Mouse (Mus musculus): ENCODE data around the gene Kcna7. TPM values are rescaled to one million over a fixed set of nuclear protein-coding genes. Genes with fewer than 3 reads are reported as not detected.
"Not testable (repeated sequence)": the region's sequence is repeated elsewhere in the genome, so short reads cannot be mapped to it uniquely, and the experiment has no call there.

Gene Kcna7
- polyA plus RNA-seq, 1 experiment from 2014 or later: 0.08 TPM

DNA sequence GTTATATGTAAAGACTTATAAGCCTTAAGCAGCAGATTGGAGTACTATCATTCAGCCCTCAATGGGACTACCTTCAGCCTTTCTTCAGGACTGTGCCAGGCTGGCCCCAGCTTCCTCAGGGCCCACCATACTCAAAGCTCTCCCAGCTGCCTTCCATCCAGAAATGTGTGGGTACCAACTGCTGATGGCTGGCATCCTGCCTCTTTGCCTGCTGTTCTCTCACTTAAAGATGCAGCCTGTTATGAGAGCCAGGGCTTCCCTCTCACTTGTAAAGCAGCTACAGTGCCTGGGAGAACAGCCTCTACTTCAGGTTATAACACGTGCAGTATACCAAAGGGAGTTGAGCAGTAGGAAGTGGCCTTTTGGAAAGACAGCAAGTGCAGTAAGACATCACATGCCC, 29.4 kb upstream of the Kcna7 start:
- ATAC-seq: no peak
- peaks cover 63% of the 10 kb centered on the region for H3K36me3 ChIP-seq (ENCODE audit: control insufficient read depth, insufficient read depth)
- H3K9ac ChIP-seq (ENCODE audit: low read depth, low read length): no peak overlapping the region
- H3K4me1 ChIP-seq (replicated peaks; ENCODE audit: control insufficient read depth, insufficient read depth, low read length): no peaks in the 10 kb centered on the region
- no peaks in the 10 kb centered on the region for H3K27me3 ChIP-seq (replicated peaks; ENCODE audit: control insufficient read depth, insufficient read depth, low read length)
- H3K27ac ChIP-seq (ENCODE audit: low read depth, low read length): no peak overlapping the region
- H3K4me2 ChIP-seq (replicated peaks; ENCODE audit: low read depth): no peak overlapping the region
- H3K9me3 ChIP-seq (ENCODE audit: control insufficient read depth): no peaks in the 10 kb centered on the region
- H3K4me3 ChIP-seq (ENCODE audit: low read depth, low read length): no peak overlapping the region
- WGBS: 69% methylated on average over 1 of the region's 1 CpGs
- TF ChIP-seq CTCF (IDR thresholded peaks at IDR 0.05; ENCODE audit: low read depth): no peak

DNA sequence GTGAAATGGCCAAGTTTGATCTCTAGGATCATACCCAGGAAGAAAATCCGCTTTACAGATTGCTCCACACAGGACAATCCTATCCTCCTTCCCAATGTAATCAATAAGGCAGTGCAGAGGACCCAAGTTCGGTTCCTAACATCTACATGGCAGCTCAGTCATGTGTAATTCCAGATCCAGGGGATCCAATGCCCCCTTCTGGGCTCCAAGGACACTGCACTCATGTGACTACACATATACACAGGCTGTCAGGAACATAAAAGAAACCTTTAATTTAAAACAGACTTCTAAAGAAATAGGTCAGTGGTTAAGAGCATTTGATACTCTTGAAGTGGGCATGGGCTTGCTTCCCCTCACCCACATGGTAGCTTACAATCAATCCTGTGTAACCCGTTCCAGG, 19.4 kb upstream of the Kcna7 start:
- H3K4me1 ChIP-seq (replicated peaks; ENCODE audit: control insufficient read depth, insufficient read depth, low read length): no peaks in the 10 kb centered on the region
- H3K36me3 ChIP-seq (ENCODE audit: control insufficient read depth, insufficient read depth): peaks cover 96% of the 10 kb centered on the region
- H3K27me3 ChIP-seq (replicated peaks; ENCODE audit: control insufficient read depth, insufficient read depth, low read length): no peaks in the 10 kb centered on the region
- WGBS: 92% methylated on average over 3 of the region's 3 CpGs
- no peak overlapping the region for H3K4me2 ChIP-seq (replicated peaks; ENCODE audit: low read depth)
- peak; percentile 57 for TF ChIP-seq CTCF (IDR thresholded peaks at IDR 0.05; ENCODE audit: low read depth)
- no peak overlapping the region for H3K9ac ChIP-seq (ENCODE audit: low read depth, low read length)
- no peak for ATAC-seq
- H3K27ac ChIP-seq (ENCODE audit: low read depth, low read length): no peak overlapping the region
- H3K9me3 ChIP-seq (ENCODE audit: control insufficient read depth): no peaks in the 10 kb centered on the region
- no peak overlapping the region for H3K4me3 ChIP-seq (ENCODE audit: low read depth, low read length)

DNA sequence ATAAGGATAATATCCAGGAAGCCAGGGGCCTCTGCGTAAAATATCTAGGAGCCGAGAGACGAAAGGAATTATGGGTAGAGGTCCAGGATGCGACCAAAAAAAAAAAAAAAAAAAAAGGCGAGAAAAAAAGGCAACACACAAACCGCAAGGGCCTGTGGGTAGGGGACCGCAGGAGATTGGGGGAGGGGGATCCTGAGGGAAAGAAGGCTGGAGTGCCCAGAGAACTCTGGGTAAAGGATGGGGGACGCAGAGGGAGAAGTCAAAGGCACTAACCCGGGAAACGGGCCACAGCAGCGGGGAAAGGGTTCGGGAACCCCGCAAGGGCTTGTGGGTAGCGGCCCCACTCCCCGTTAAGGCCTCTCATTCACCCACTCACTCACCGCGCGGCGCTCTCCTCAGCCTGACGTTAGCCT, 10.3 kb upstream of the Kcna7 start:
- H3K27ac ChIP-seq (ENCODE audit: low read depth, low read length): peak overlapping the region; percentile 95
- H3K4me3 ChIP-seq (ENCODE audit: low read depth, low read length): peak overlapping the region; percentile 68
- no peaks in the 10 kb centered on the region for H3K27me3 ChIP-seq (replicated peaks; ENCODE audit: control insufficient read depth, insufficient read depth, low read length)
- WGBS: 1% methylated on average over 19 of the region's 20 CpGs
- peak; percentile 71 for ATAC-seq
- peaks cover 9% of the 10 kb centered on the region; the same call in 1 of the 2 replicates for H3K4me1 ChIP-seq (replicated peaks; ENCODE audit: control insufficient read depth, insufficient read depth, low read length)
- H3K36me3 ChIP-seq (ENCODE audit: control insufficient read depth, insufficient read depth): peaks cover 26% of the 10 kb centered on the region
- H3K4me2 ChIP-seq (replicated peaks; ENCODE audit: low read depth): peak overlapping the region; percentile 77
- H3K9ac ChIP-seq (ENCODE audit: low read depth, low read length): peak overlapping the region; percentile 84
- TF ChIP-seq CTCF (IDR thresholded peaks at IDR 0.05; ENCODE audit: low read depth): no peak
- no peaks in the 10 kb centered on the region for H3K9me3 ChIP-seq (ENCODE audit: control insufficient read depth)

DNA sequence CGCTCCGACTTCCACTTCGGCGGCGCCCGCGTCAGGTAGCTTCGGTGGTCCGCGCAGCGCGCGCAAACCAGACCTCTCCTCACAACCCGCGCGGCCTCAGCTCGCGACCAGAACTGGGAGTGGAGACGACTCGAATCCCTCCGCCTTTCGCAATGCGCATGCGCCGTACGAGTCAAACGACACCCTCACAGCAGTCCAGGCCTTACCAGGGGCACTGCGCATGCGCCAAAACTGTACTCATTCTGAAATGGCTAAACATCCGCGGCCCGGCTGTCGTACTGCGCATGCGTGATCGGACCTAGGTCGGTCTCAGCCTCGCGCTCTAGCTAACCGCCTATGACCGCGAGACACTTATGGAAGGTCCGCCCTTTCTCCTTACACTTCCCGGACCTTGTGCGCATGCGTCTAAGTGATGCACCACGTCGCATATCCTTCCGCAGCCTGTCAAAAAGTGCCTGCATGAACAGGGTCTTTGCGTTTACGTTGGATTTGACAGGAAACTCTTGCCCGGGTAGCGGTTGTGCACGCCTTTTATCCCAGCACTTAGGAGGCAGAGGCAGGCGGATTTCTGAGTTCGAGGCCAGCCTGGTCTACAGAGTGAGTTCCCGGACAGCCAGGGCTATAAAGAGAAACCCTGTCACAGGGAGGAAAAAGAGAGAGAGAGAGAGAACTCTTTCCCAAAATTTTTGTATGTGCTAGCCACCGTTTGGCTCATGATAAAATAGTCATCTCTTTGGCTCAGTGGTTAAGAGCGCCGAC, 9.7 kb upstream of the Kcna7 start, which contains the start of gene Snrnp70:
Snrnp70 (minus strand) TSS at position 165 of the 759 bp plus-strand sequence.
- Histone ChIP-seq H3K4me1 (replicated peaks; ENCODE audit: control insufficient read depth, insufficient read depth, low read length) (peaks cover 9% of the 10 kb centered on the region; the same call in 1 of the 2 replicates), H3K27ac (ENCODE audit: low read depth, low read length) (peak within 1 kb of the TSS; percentile 95), H3K36me3 (ENCODE audit: control insufficient read depth, insufficient read depth) (peaks cover 20% of the 10 kb centered on the region), H3K27me3 (replicated peaks; ENCODE audit: control insufficient read depth, insufficient read depth, low read length) (no peaks in the 10 kb centered on the region), H3K9ac (ENCODE audit: low read depth, low read length) (peak within 1 kb of the TSS; percentile 84), H3K4me2 (replicated peaks; ENCODE audit: low read depth) (peak within 1 kb of the TSS; percentile 77), H3K4me3 (ENCODE audit: low read depth, low read length) (peak within 1 kb of the TSS; percentile 68), H3K9me3 (ENCODE audit: control insufficient read depth) (no peaks in the 10 kb centered on the region)
- no peak for TF ChIP-seq CTCF (IDR thresholded peaks at IDR 0.05; ENCODE audit: low read depth)
- under 1% methylated on average over 60 of the region's 60 CpGs for WGBS
- peak; percentile 98 for ATAC-seq

DNA sequence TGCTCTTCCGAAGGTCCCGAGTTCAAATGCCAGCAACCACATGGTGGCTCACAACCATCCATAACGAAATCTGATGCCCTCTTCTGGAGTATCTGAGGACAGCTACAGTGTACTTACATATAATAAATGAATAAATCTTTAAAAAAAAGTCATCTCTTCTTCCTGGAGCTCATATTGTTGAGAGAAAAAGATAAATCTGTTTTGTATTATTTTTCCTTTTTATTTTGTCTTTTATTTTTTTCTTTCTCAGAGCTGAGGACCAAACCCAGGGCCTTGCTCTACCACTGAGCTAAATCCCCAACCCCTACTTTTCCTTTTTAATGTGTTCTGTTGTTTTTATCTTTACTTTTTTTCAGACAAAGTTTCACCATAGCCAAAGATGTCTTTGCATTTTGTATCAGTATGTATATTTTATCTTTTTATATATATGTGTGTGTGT, 9.1 kb upstream of the Kcna7 start:
- ATAC-seq: peak; percentile 57
- not testable (repeated sequence) for H3K27me3 ChIP-seq (replicated peaks; ENCODE audit: control insufficient read depth, insufficient read depth, low read length); H3K9me3 ChIP-seq (ENCODE audit: control insufficient read depth); H3K27ac ChIP-seq (ENCODE audit: low read depth, low read length); H3K9ac ChIP-seq (ENCODE audit: low read depth, low read length); H3K4me1 ChIP-seq (replicated peaks; ENCODE audit: control insufficient read depth, insufficient read depth, low read length)
- peaks cover 16% of the 10 kb centered on the region for H3K36me3 ChIP-seq (ENCODE audit: control insufficient read depth, insufficient read depth)
- H3K4me2 ChIP-seq (replicated peaks; ENCODE audit: low read depth): peak overlapping the region; percentile 71
- peak overlapping the region; percentile 68 for H3K4me3 ChIP-seq (ENCODE audit: low read depth, low read length)
- 8% methylated on average over 3 of the region's 3 CpGs for WGBS
- TF ChIP-seq CTCF (IDR thresholded peaks at IDR 0.05; ENCODE audit: low read depth): peak; percentile 48

DNA sequence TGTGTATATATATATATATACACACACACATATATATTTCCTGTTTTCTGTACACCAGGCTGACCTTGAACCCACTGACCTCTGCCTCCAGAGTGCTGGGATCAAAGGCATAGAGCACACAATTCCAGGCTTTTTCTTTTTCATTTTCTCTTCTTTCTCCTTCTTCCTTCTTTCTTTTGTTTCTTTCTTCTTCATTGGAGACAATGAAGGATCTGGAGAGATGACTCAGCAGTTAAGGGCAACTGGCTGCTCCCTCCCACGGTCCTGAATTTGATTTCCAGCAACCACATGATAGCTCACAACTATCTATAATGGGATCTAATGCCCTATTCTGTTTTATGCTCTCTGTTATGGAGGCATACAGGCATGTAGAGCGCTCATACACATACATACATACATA, 8.7 kb upstream of the Kcna7 start:
- Histone ChIP-seq H3K4me1 (replicated peaks; ENCODE audit: control insufficient read depth, insufficient read depth, low read length) (peaks cover 9% of the 10 kb centered on the region; the same call in 1 of the 2 replicates), H3K4me2 (replicated peaks; ENCODE audit: low read depth) (no peak overlapping the region), H3K9me3 (ENCODE audit: control insufficient read depth) (no peaks in the 10 kb centered on the region), H3K27me3 (replicated peaks; ENCODE audit: control insufficient read depth, insufficient read depth, low read length) (no peaks in the 10 kb centered on the region), H3K4me3 (ENCODE audit: low read depth, low read length) (no peak overlapping the region), H3K36me3 (ENCODE audit: control insufficient read depth, insufficient read depth) (peaks cover 12% of the 10 kb centered on the region), H3K27ac (ENCODE audit: low read depth, low read length) (no peak overlapping the region), H3K9ac (ENCODE audit: low read depth, low read length) (no peak overlapping the region)
- ATAC-seq: no peak
- no peak for TF ChIP-seq CTCF (IDR thresholded peaks at IDR 0.05; ENCODE audit: low read depth)
- 72% methylated on average over 2 of the region's 2 CpGs for whole genome bisulfite sequencing
